Mouse (Mus musculus) MEL (cell line): ENCODE measurements around the gene Slc35g2. TPM values are rescaled to one million over a fixed set of nuclear protein-coding genes. Genes with fewer than 3 reads are reported as not detected.

Experiments used
- DNase-seq: peaks from one replicate; pipeline ENCODE4 v3.0.0; 2011; ENCODE audit warnings: low read depth, low spot score
- H3K27ac ChIP-seq: 2 replicates; pipeline ENCODE4 v1.5.1; 2012; ENCODE audit warnings: low read depth, mild to moderate bottlenecking, control low read depth, low read length, moderate library complexity; ENCODE audit not compliant: control insufficient read depth
- H3K27me3 ChIP-seq, 2 experiments: fragments of 150-350 bp in 1 of 2; sonication (generic) in 1 of 2; 2 replicates each; pipeline ENCODE4 v1.6.1; 2012; ENCODE audit warnings: low read length in 2 of 2, mild to moderate bottlenecking in 2 of 2, improper control_type of control experiment in 1 of 2, moderate library complexity in 1 of 2; ENCODE audit not compliant: insufficient read depth in 2 of 2, control insufficient read depth in 1 of 2
- H3K36me3 ChIP-seq, 2 experiments: 2 replicates each; pipeline ENCODE4 v1.6.1; 2012 to 2014; ENCODE audit warnings: low read length in 2 of 2, improper control_type of control experiment in 1 of 2, inconsistent platforms in 1 of 2, mild to moderate bottlenecking in 1 of 2; ENCODE audit not compliant: insufficient read depth in 2 of 2, control insufficient read depth in 1 of 2
- H3K4me1 ChIP-seq, 2 experiments: fragments of 150-350 bp in 1 of 2; sonication (generic) in 1 of 2; 2 replicates each; pipeline ENCODE4 v1.6.1; 2012; ENCODE audit warnings: low read length in 2 of 2, improper control_type of control experiment in 1 of 2, mild to moderate bottlenecking in 1 of 2; ENCODE audit not compliant: insufficient read depth in 2 of 2, control insufficient read depth in 1 of 2
- H3K4me3 ChIP-seq, 2 experiments: fragments of 150-350 bp in 1 of 2; sonication (generic) in 1 of 2; 2 replicates each; pipeline ENCODE4 v1.5.1; 2012; ENCODE audit warnings: low read depth in 2 of 2, low read length in 2 of 2, mild to moderate bottlenecking in 2 of 2, moderate library complexity in 2 of 2, control low read depth in 1 of 2, improper control_type of control experiment in 1 of 2; ENCODE audit not compliant: control insufficient read depth in 1 of 2, insufficient read depth in 1 of 2
- H3K79me2 ChIP-seq: 2 replicates; pipeline ENCODE4 v1.6.1; 2012; ENCODE audit warnings: mild to moderate bottlenecking, low read length, moderate library complexity; ENCODE audit not compliant: control insufficient read depth, poor library complexity, insufficient read depth
- H3K9ac ChIP-seq: 2 replicates; pipeline ENCODE4 v1.6.1; 2012; ENCODE audit warnings: low read depth, mild to moderate bottlenecking, control low read depth, low read length, moderate library complexity; ENCODE audit not compliant: control insufficient read depth, poor library complexity, severe bottlenecking
- H3K9me3 ChIP-seq: fragments of 150-350 bp; sonication (generic); replicated peaks from 2 replicates; pipeline ENCODE4 v1.6.1; 2012; ENCODE audit warnings: mild to moderate bottlenecking, low read length, improper control_type of control experiment, moderate library complexity; ENCODE audit not compliant: insufficient read depth
- BHLHE40 ChIP-seq: IDR thresholded peaks from 2 replicates; pipeline ENCODE4 v1.6.1; 2012; ENCODE audit warnings: low read depth, mild to moderate bottlenecking, inconsistent platforms, low read length, improper control_type of control experiment, borderline replicate concordance
- CHD1 ChIP-seq: IDR thresholded peaks from 2 replicates; pipeline ENCODE4 v1.6.1; 2012; ENCODE audit warnings: low read depth, mild to moderate bottlenecking, inconsistent platforms, low read length, improper control_type of control experiment
- CTCF ChIP-seq, 3 experiments: IDR thresholded peaks in 2 of 3; conservative IDR thresholded peaks in 1 of 3; 2 replicates each; pipeline ENCODE4 v1.5.1; 2011 to 2012; ENCODE audit warnings: low read length in 3 of 3, low read depth in 2 of 3, mild to moderate bottlenecking in 2 of 3, improper control_type of control experiment in 1 of 3, inconsistent platforms in 1 of 3, mixed read lengths in 1 of 3, moderate library complexity in 1 of 3; ENCODE audit not compliant: control insufficient read depth in 1 of 3, insufficient read depth in 1 of 3, poor library complexity in 1 of 3, severe bottlenecking in 1 of 3
- ETS1 ChIP-seq: IDR thresholded peaks from 2 replicates; pipeline ENCODE4 v1.6.1; 2012; ENCODE audit warnings: low read depth, mild to moderate bottlenecking, inconsistent platforms, low read length, improper control_type of control experiment, moderate library complexity
- GABPA ChIP-seq: IDR thresholded peaks from 2 replicates; pipeline ENCODE4 v1.6.1; 2012; ENCODE audit warnings: low read depth, mild to moderate bottlenecking, inconsistent platforms, low read length, improper control_type of control experiment, moderate library complexity
- GATA1 ChIP-seq: IDR thresholded peaks from 2 replicates; pipeline ENCODE4 v1.6.1; 2011; ENCODE audit warnings: low read depth, low read length, improper control_type of control experiment
- JUND ChIP-seq: IDR thresholded peaks from 2 replicates; pipeline ENCODE4 v1.6.1; 2011; ENCODE audit warnings: low read depth, mild to moderate bottlenecking, improper control_type of control experiment, low read length
- KAT2A ChIP-seq: conservative IDR thresholded peaks from 2 replicates; pipeline ENCODE4 v1.6.1; 2012; ENCODE audit warnings: low read depth, low read length, improper control_type of control experiment, inconsistent platforms
- MAFK ChIP-seq: IDR thresholded peaks from 2 replicates; pipeline ENCODE4 v1.6.1; 2011; ENCODE audit warnings: low read depth, mild to moderate bottlenecking, low read length, improper control_type of control experiment, borderline replicate concordance
- MAZ ChIP-seq: IDR thresholded peaks from 2 replicates; pipeline ENCODE4 v1.6.1; 2012; ENCODE audit warnings: low read depth, mild to moderate bottlenecking, inconsistent platforms, low read length, improper control_type of control experiment
- MEF2A ChIP-seq: IDR thresholded peaks from 2 replicates; pipeline ENCODE4 v1.6.1; 2014; ENCODE audit warnings: low read depth, mild to moderate bottlenecking, inconsistent platforms, low read length, improper control_type of control experiment; ENCODE audit not compliant: poor library complexity, insufficient replicate concordance, severe bottlenecking; ENCODE audit errors: extremely low read depth
- MXI1 ChIP-seq: IDR thresholded peaks from 2 replicates; pipeline ENCODE4 v1.6.1; 2011; ENCODE audit warnings: mild to moderate bottlenecking, low read depth, low read length, improper control_type of control experiment
- MYB ChIP-seq: IDR thresholded peaks from 2 replicates; pipeline ENCODE4 v1.6.1; 2011; ENCODE audit warnings: mild to moderate bottlenecking, low read depth, low read length, improper control_type of control experiment
- MYC ChIP-seq: IDR thresholded peaks from 2 replicates; pipeline ENCODE4 v1.6.1; 2011; ENCODE audit warnings: low read depth, mild to moderate bottlenecking, low read length, improper control_type of control experiment, moderate library complexity
- NELFE ChIP-seq: IDR thresholded peaks from 2 replicates; pipeline ENCODE4 v1.6.1; 2011; ENCODE audit warnings: low read depth, low read length, improper control_type of control experiment
- NRF1 ChIP-seq: IDR thresholded peaks from 2 replicates; pipeline ENCODE4 v1.6.1; 2014; ENCODE audit warnings: low read depth, mild to moderate bottlenecking, inconsistent platforms, low read length, improper control_type of control experiment, moderate library complexity; ENCODE audit not compliant: poor library complexity, insufficient read depth, severe bottlenecking
- POLR2A ChIP-seq, 2 experiments: IDR thresholded peaks; 2 replicates each; pipeline ENCODE4 v1.6.1; 2011 to 2012; ENCODE audit warnings: low read length in 2 of 2, mild to moderate bottlenecking in 2 of 2, control low read depth in 1 of 2, improper control_type of control experiment in 1 of 2, low read depth in 1 of 2, moderate library complexity in 1 of 2; ENCODE audit not compliant: control insufficient read depth in 1 of 2, insufficient read depth in 1 of 2, poor library complexity in 1 of 2
- POLR2AphosphoS5 ChIP-seq: IDR thresholded peaks from 2 replicates; pipeline ENCODE4 v1.6.1; 2012; ENCODE audit warnings: low read depth, borderline replicate concordance, mild to moderate bottlenecking, inconsistent platforms, low read length, moderate library complexity, mixed read lengths
- RAD21 ChIP-seq: IDR thresholded peaks from 2 replicates; pipeline ENCODE4 v1.6.1; 2011; ENCODE audit warnings: mild to moderate bottlenecking, low read depth, low read length, improper control_type of control experiment
- SIN3A ChIP-seq: IDR thresholded peaks from 2 replicates; pipeline ENCODE4 v1.6.1; 2012; ENCODE audit warnings: low read length, improper control_type of control experiment, inconsistent platforms
- SMC3 ChIP-seq: IDR thresholded peaks from 2 replicates; pipeline ENCODE4 v1.6.1; 2011; ENCODE audit warnings: low read depth, low read length, improper control_type of control experiment
- TAL1 ChIP-seq: IDR thresholded peaks from 2 replicates; pipeline ENCODE4 v1.6.1; 2012; ENCODE audit warnings: mild to moderate bottlenecking, inconsistent platforms, low read length, moderate library complexity, mixed read lengths
- TBP ChIP-seq: IDR thresholded peaks from 2 replicates; pipeline ENCODE4 v1.8.0; 2011; ENCODE audit warnings: low read depth, low read length, improper control_type of control experiment
- TCF12 ChIP-seq: IDR thresholded peaks from 2 replicates; pipeline ENCODE4 v1.6.1; 2014; ENCODE audit warnings: low read depth, mild to moderate bottlenecking, inconsistent platforms, low read length, improper control_type of control experiment, moderate library complexity
- ZC3H11A ChIP-seq: IDR thresholded peaks from 2 replicates; pipeline ENCODE4 v1.6.1; 2012; ENCODE audit warnings: low read depth, mild to moderate bottlenecking, inconsistent platforms, low read length, improper control_type of control experiment
- ZKSCAN1 ChIP-seq: IDR thresholded peaks from 2 replicates; pipeline ENCODE4 v1.6.1; 2012; ENCODE audit warnings: low read depth, mild to moderate bottlenecking, inconsistent platforms, low read length, improper control_type of control experiment, moderate library complexity
- ZMIZ1 ChIP-seq: IDR thresholded peaks from 2 replicates; pipeline ENCODE4 v1.6.1; 2012; ENCODE audit warnings: low read depth, mild to moderate bottlenecking, inconsistent platforms, low read length, improper control_type of control experiment, moderate library complexity
- ZNF384 ChIP-seq: IDR thresholded peaks from 2 replicates; pipeline ENCODE4 v1.6.1; 2012; ENCODE audit warnings: low read depth, mild to moderate bottlenecking, inconsistent platforms, low read length, improper control_type of control experiment
- polyA plus RNA-seq, 2 experiments: library from polyadenylated mRNA; stranded (reverse) in 1 of 2; unstranded in 1 of 2; fragments of >175 nt in 1 of 2; fragments of >200 nt in 1 of 2; gene quantifications; 2 replicates each; pipeline versions ENCODE4 v1.2.1 to v1.2.4; 2012; ENCODE audit warnings: low replicate concordance in 2 of 2, low read depth in 1 of 2; ENCODE audit not compliant: insufficient read length in 2 of 2, insufficient read depth in 1 of 2, missing spikeins in 1 of 2
- total RNA-seq: library from RNA; depleted of rRNA; stranded (reverse); fragments of 300-350 nt; gene quantifications from 2 replicates; pipeline ENCODE4 v1.2.3, GENCODE M21; 2012

The Slc35g2 gene
- total and polyA plus RNA-seq, 3 experiments: 0.49 TPM; not detected in 2

DNA sequence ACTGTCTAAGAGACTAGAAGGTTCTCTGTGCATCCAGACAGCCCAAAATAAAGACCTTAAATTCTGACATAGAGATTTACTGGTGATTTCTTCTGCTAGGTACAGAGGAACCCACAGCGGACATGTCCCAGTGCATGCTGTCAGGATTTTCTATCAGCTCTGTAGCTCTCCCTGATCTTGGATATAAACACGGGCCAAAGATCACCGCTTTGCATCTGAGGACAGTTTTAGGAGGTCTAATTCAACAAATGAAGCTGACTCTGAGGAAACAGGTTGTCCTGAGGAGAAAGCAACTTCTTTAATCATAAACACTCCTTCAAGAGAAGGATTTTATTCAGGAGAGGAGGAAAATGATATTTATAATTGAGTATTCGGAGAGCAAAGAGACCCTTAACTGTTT lies 13.1 kb upstream of the Slc35g2 start:
- Histone ChIP-seq H3K9me3 (no peaks in the 10 kb centered on the region), H3K79me2 (no peaks in the 10 kb centered on the region), H3K4me3 (no peak overlapping the region), H3K27me3 (no peaks in the 10 kb centered on the region), H3K9ac (no peak overlapping the region), H3K36me3 (peaks cover 0 to 8% of the 10 kb centered on the region in 2 experiments; a peak in 2 of 4 replicates), H3K4me1 (peaks cover 0 to 22% of the 10 kb centered on the region in 2 experiments; a peak in 2 of 4 replicates), H3K27ac (no peak overlapping the region)
- TF ChIP-seq ZKSCAN1 (no peak), CTCF (IDR thresholded peaks at IDR 0.05 in 2 of 3, conservative IDR thresholded peaks at IDR 0.05 in 1 of 3; ENCODE audit: control insufficient read depth in 1 of 3, insufficient read depth in 1 of 3, low read depth in 2 of 3, low read length in 3 of 3, poor library complexity in 1 of 3, severe bottlenecking in 1 of 3) (no peak), TBP (no peak), TCF12 (no peak), RAD21 (no peak), SMC3 (no peak), TAL1 (no peak), ZNF384 (no peak), GABPA (no peak), ZC3H11A (no peak), NRF1 (no peak), MAZ (no peak), POLR2AphosphoS5 (no peak), JUND (no peak), SIN3A (no peak)
- no peak for DNase-seq

GRCm38 (mm10) chr9:100582883-100583575 lies 12.1 kb upstream of the Slc35g2 start:
- DNase-seq: peak; percentile 68
- H3K4me3 ChIP-seq: peak overlapping the region; percentile 33 to 58
- no peaks in the 10 kb centered on the region for H3K9me3 ChIP-seq
- H3K36me3 ChIP-seq: peaks cover 0 to 8% of the 10 kb centered on the region in 2 experiments; a peak in 2 of 4 replicates
- no peaks in the 10 kb centered on the region for H3K79me2 ChIP-seq
- peak overlapping the region; percentile 38 for H3K9ac ChIP-seq
- H3K27me3 ChIP-seq: no peaks in the 10 kb centered on the region
- peaks cover 0 to 22% of the 10 kb centered on the region in 2 experiments; a peak in 2 of 4 replicates for H3K4me1 ChIP-seq
- H3K27ac ChIP-seq: peak overlapping the region; percentile 35
- TF ChIP-seq CTCF (IDR thresholded peaks at IDR 0.05 in 2 of 3, conservative IDR thresholded peaks at IDR 0.05 in 1 of 3; ENCODE audit: control insufficient read depth in 1 of 3, insufficient read depth in 1 of 3, low read depth in 2 of 3, low read length in 3 of 3, poor library complexity in 1 of 3, severe bottlenecking in 1 of 3) (no peak), MYC (no peak), NRF1 (no peak), JUND (no peak), GABPA (no peak), TAL1 (no peak), ZKSCAN1 (no peak), CHD1 (no peak), TBP (no peak), POLR2AphosphoS5 (no peak), MEF2A (no peak), KAT2A (no peak), POLR2A (IDR thresholded peaks at IDR 0.05; ENCODE audit: control insufficient read depth in 1 of 2, insufficient read depth in 1 of 2, low read depth in 1 of 2, low read length in 2 of 2, poor library complexity in 1 of 2) (peak in 1 of 2 experiments; percentile 38; a peak in 1 of 4 replicates), ETS1 (peak; percentile 25; the same call in 1 of the 2 replicates), ZC3H11A (no peak), RAD21 (no peak), MAFK (no peak), MYB (no peak), SIN3A (peak; percentile 64), ZMIZ1 (no peak), BHLHE40 (no peak), ZNF384 (no peak), MXI1 (peak; percentile 83), GATA1 (peak; percentile 86), NELFE (no peak)
